Mouse (Mus musculus): ENCODE measurements around the gene Syt1.

Syt1 gene

DNA sequence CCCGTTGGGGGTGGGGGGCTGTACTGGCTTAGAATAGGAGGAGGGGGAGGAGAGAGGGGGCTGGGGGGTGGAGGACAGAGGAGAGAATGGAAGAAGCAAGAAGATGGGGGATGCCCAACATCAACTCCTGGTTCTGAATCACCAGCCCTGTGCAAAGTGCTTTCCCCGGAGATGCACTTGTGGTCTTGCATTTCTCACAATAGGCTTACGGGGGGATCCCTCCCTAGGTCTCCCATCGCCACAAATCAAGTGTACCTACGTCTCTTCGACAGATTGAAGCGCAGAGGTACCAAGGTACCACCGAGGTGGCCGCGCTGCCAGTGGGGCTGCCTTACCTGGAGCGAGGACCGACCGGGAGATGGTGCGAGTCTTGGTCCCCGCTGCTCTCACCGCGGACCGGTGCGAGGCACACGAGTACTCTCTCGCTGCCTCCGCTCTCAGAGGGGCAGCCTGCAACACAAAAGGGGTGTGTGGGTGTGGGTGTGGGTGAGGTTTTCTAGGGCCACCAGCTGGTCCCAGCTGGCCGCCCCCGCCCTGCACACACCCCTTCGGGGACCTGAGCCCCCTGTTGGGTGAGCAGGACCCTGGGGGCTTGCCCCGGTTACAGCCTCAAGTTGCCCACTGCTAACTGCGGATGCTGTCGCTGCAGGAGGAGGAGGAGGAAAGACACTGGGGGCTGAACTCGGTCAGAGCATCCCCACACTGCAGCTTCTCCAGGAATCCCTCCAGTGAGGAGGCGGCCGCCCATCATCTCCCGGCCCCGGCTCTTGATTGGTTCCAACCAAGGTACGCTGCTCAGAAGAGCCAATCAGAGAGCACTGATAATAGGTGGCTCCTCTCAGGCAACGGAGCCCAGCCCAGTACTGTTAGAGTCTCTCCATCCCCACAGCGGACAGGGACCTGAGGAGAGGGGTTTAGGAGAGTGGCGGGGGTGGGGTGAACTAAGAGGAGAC lies at the start of gene Syt1:
Gene Syt1, minus strand, starts transcription at position 742 of the 953 bp plus-strand sequence.
- DNase-seq (ENCODE audit: low spot score in 2 of 2), result peak in 1 of 2 experiments; percentile 49

DNA sequence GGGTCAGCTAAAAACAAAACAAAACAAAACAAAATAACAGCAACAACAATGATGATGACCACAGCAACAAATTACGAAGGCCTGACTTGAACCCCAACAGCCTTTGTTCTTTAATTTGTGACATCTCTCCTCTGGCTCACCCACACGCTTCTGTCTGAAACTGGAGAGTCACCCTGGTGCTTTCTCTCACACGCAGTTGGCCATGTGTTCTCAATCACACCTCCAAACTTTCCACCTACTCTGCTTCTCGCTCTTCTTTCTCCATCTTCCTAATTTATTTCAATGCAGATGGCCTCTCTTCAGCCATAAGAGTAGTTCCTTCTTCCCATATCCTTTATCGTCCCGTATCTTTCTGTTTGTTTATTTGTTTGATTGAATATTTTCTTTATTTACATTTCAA lies 45.7 kb upstream of the Syt1 start:
- DNase-seq (ENCODE audit: low spot score in 2 of 2), result no peak

DNA sequence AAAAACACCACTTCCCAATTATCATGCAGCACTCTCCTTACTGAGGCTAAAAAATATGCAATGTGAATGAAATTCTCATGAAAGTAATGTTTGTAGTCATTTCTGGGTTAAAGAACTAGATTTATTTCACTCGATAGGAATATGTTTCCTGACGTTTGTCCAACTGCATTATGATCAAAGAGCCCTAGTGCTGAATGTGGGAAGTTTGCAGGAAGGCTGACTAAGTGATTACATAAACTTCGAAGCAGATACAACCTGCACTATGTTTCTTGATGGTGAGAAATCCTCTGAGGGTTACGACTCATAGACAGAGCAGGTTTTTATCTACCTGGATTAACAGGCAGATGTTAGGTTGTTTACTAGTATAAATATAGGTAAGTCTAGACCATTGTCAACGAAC lies 36.8 kb upstream of the Syt1 start:
- no peak for DNase-seq (ENCODE audit: low spot score in 2 of 2)

DNA sequence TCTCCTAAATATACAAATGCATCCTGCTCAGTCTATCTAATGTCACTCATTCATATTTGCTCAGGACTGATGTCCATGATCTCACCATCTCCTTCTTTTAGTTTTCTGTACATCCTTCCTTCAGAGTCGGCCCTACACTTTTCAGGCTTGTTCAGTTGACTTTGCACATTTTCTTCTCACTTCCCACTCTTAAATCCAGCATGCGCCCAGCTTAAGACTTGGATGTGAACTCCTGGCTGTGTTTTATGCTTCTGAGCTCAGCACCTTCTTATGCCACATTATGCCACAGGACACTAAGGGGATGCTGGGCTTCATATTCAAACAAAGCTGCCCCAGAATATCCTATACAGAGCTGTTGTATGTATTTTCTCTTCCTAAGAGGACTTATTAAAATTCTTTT lies 36.2 kb upstream of the Syt1 start:
- no peak for DNase-seq (ENCODE audit: low spot score in 2 of 2)

DNA sequence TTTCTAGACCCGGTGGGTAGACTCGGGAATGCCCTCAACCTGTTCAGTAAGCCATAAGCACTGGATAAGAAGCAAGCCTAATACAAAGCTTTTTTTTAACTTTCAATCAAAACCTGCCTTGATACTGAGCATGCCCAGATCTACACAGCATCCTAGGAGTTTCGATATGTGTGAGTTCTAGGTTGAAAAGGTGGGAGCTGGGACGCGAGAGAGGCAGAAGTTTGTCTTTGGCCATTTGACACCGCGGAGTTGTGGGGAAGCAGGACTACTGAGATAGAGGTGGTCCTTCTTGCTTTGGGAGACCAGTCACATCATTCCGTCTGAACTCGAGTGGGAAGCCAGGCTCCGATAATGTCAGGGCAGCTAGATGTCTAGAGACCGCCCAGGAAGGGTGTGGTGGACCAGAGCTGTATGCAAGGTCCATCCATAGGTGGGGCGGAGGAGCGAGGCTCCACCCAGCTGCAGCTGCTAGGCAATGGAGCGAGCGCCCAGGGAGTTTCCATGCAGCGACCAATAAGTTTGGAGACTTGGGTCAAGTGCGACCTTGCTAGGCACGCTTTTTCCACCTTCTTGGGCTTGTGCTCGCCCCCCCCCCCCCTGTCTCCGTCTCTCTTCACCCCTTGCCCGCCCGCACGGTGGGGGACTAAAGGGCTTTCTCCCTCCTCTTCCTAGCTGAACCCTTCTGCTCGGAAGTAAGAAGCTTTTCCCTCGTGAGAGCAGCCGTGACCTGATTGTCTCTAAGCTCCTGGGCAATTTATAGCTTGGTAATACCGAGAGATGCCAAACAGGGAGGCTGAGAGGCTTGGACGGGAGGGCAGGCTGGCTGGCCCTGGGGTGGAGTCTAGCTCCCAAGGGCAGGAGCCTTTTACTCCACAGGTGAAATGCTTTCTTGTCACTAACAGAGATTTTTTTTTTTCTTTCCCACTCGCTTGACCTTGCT lies 714 bp upstream of the Syt1 start:
- DNase-seq (ENCODE audit: low spot score in 2 of 2), result no peak

DNA sequence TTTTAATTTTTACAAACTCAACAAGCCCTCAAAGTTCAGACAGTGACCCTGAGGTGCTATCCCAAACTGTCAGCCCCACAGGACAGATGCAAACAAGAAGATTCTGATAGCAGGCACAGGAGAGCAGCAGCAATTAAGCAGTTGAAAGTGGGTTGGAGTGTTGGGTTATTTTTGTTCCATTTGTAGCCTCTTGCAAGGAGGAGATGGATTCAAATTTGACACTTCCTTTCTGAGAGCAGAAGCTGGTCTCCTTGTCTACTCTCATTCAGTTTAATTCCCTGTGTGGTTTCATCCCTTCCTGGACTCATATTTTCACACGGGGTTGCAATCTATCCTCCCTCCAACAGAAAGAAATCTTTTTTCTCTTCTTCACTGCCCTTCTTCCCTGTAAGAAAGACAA lies 951 bp downstream of the Syt1 start:
- no peak for DNase-seq (ENCODE audit: low spot score in 2 of 2)

DNA sequence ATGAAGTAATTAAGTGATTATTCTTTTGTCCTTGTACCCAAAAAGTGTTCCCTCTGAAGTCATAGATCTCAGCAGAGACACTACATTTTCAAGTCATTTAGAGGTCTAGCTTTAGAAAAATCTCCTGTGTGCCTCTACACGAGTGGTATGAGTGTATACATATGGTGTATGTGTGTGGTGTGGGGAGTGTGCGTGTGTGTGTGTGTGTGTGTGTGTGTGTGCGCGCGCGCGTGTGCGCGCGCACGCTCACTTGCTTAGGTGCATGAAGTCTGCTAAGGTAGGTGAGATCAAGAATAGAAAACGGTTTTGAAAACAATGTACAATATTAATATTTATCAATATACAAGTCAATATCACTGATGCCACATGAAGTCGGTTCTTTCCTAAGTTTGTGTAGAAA lies 2.3 kb downstream of the Syt1 start:
- no peak for DNase-seq (ENCODE audit: low spot score in 2 of 2)

DNA sequence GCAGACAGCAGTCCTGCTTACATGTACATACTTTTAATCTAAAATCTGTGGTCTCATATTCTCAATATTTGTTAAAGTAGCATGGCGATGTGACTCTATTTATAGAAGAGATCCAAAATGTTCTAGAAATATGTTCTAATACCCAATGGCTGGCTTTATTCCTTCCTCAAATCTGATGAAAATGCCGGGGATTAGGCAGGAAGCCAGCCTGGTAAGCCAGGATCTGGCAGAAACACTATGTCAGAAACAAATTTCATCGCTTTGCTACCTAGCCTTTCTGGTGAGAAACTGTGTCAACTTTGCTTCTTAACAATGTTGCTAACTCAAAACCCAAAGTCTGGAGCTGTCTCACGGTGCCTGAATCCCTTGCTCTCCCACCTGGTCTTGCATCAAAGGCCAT lies 7.3 kb downstream of the Syt1 start:
- DNase-seq (ENCODE audit: low spot score in 2 of 2), result no peak

DNA sequence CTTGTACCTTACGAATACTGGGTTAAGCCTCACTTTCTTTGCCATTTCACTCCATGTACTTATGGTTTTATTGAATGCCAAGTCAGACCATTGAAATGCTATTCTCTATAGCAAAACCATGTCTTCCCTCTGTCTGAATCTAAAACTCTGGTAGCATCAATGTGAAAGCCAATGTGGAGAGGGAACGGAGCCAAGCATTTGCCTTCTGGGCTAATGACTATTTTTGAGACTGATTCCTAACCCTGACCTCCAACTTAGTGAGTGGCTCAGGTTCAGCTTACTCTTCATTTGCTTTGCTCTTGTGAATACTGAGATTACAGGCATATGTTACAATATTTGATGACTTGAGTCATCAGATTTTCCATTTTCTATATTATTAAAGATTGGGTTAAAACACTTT lies 23.5 kb downstream of the Syt1 start:
- DNase-seq (ENCODE audit: low spot score in 2 of 2), result no peak

DNA sequence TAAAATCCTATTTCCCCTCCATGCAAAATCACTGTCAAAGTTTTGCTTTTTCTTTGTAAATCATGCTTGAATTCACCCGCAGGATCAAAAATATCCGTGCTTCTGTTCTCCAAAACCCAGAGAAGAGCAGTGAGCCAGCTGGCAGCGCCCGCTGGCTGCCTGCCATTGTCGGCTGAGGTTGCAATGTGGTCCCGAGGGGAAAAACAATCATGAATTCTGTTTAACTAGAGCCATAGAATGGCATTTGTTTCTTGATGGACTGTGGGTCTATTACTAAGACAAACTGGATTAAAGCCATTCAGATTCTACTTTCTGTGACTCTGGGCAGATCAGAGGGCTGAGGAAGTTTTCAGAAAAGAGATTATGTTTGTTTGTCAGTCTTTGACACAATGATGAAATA lies 31.1 kb downstream of the Syt1 start:
- DNase-seq (ENCODE audit: low spot score in 2 of 2), result no peak

DNA sequence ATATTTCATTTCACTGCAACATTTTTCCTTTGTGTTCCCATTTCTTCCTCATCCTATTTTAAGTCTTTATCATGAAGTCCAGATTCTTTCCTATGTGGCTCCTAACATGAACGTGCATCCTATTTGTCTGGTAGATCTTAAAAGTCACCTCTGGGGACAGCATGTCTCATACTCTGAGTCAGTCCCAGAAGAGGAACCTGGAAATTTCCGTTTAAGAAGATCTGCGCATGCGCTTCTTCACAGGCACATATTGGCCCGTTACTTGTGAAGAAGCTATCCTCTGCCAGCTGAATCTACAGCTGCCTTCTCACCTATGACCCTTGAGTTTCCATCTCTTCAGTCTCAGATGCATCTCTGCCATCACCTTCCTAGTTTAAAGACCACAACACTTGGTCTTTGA lies 55.8 kb downstream of the Syt1 start:
- no peak for DNase-seq (ENCODE audit: low spot score in 2 of 2)

DNA sequence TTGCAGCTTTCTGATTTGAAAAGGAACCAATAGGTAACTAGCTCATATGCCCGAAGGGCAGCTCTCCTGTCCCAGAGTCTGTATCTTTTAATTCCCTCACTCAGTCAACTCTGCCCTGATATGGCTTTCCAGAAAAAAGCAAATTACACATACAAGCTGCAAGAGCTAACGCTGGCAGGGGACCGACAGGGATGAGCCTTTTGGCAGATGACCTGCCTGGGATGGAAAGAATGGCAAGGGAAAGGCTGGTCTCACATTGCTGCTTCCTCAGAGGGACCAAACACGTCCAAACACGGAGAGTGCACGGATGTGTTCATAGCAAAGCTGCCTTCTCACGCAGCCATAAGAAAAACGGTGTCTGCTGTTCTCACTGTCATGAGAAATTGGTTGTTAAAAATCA lies 58.6 kb downstream of the Syt1 start:
- DNase-seq (ENCODE audit: low spot score in 2 of 2), result no peak

DNA sequence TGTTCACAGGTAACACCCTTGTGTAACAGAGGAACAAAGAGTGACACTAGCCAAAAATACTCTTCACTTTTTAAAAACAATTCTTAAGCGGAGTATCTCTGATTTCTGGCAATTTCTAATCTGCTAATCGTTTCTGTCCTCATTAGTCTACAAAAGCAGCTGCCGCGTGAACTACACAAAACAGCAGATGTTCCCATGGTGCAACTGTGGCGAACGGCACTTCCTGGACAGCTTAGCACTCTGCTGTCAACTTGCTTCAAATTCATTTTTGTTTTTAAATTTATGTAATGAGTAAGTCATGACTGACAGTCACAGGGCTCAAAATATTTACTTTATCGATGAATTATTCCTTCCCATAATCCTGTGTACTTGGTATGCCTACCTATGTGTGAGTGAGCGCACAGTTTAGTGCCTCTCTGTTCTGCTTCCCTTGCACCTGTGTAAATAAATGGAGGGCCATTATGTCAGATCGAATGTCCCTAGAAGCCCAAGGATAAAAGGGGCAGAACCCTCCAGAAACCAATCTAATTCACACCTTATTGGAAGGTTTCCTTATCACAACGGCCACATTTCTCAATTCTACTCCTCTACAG lies 73.8 kb downstream of the Syt1 start:
- no peak for DNase-seq (ENCODE audit: low spot score in 2 of 2)

DNA sequence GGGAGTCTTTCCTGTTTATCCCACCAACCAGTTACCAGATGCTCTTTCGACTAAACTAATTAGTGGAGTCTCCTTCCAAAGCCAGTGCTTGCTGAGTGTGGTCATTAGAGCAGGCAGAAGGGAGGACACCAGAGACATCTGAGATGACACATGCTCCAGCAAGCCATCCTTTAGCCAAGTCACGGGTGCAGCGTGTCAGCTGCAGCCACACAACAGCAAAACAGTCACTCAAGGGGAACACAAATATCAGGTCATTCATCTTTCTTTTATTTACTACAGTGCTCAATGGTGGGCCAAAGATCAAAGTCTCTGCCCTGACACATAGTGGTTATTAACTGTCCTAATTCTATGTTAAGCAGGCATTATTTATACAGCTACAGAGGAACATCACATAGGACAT lies 80.5 kb downstream of the Syt1 start:
- no peak for DNase-seq (ENCODE audit: low spot score in 2 of 2)

DNA sequence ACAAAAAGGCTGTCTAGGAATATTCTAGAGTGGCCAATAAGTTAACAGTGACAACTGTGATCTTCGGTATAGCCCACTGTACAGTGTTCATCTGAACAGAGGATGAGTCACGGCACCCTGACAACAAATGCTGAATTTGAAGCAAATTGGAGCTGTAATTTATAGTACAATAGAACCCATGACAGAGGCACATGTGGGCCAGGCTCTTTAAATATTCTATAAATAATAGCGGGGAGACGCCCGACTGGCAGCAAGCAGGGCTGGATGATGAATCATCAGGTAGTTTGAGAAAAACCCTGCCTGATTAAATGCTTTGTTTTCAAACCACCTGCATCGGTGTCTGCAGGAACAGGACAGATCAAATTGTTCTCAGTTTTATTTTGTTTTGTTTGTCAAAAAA lies 81.1 kb downstream of the Syt1 start:
- no peak for DNase-seq (ENCODE audit: low spot score in 2 of 2)

DNA sequence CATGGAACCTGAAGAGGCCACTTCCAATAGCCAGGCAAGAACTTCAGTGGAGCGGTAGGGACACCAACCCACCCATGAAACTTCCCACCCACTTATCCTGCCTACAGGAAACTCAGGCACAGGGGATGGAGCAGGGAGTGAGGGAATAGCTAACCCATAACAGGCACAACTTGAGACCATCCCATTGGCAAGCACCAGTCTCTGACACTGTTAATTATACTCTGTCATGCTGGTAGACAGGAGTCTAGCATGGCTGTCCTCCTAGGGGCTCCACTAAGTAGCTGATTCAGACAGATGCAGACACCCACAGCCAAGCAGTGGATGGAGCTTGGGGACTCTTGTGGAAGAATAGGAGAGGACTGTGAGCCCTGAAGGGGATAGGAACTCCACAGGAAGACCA lies 105.5 kb downstream of the Syt1 start:
- DNase-seq (ENCODE audit: low spot score in 2 of 2), result no peak

DNA sequence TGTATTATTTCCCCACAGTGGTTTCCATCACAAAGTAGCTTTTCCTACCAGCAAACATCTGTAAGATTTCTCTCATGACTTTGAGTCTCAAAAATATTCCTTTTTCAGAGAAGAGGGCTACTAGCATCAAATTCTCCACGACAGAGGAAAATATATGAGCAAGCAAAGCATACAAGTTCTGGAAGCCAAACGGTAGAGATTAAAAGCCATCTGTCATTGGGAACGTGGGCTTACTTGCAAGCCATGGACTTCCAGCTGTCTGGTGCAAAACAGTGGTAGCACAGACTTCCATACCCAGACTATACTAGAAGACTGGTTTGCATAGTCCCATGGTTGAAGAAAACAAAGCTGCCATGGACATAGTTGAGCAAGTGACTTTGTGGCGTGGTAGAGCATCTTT lies 106.4 kb downstream of the Syt1 start:
- DNase-seq (ENCODE audit: low spot score in 2 of 2), result no peak

DNA sequence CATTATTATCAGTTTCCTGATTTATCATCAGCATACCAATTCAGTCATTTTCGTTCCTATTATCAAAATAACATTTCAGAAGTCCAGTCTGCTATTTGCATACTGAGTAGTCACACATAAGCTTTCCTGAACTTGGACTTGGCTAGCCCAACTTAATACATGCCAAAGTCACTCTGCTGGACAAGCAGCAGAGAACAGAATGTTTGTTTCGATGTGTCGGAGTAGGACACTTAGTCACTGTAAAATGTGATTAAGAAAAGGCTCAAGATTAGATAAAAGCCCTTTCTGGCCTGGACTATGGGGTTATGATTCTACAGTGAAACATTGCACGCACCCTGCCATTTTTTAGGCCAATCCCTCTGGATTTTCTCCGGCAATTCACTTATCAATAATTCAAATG lies 114.3 kb downstream of the Syt1 start:
- DNase-seq (ENCODE audit: low spot score in 2 of 2), result no peak

DNA sequence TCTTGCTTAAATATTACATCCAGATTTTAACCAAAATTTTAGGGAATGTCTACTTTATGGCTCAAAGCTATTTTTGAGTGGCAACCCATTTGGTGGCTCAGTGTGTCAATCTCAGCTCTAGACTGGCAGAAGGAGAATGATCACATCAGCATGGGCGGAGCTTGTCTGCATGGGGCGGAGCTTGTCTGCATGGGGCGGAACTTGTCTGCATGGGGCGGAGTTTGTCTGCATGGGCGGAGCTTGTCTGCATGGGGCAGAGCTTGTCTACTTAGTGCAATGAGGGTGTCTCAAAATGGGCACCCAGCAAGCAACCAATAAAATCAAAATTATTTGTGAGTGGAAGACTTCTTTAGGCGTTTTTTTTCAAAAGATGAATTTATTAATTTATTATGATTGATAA lies 117.5 kb downstream of the Syt1 start:
- no peak for DNase-seq (ENCODE audit: low spot score in 2 of 2)

DNA sequence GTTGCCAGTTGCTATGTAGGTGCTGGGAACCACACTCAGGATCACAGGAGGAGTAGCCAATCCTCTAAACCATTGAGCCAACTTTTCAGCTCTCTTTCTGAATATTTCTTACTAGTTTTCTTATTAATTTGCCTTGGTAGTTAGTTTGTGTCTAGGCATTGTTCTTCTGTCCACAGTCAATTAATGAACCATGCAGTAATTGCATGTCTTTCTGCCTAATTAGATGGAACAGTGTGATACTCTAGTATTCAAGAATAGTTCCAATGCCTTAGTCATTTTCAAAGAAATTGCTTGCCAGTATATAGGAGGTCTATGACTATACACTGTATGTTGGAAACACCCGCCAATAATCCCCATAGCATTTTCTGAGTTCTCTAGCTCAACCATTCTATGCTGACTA lies 118.3 kb downstream of the Syt1 start:
- DNase-seq (ENCODE audit: low spot score in 2 of 2), result no peak

DNA sequence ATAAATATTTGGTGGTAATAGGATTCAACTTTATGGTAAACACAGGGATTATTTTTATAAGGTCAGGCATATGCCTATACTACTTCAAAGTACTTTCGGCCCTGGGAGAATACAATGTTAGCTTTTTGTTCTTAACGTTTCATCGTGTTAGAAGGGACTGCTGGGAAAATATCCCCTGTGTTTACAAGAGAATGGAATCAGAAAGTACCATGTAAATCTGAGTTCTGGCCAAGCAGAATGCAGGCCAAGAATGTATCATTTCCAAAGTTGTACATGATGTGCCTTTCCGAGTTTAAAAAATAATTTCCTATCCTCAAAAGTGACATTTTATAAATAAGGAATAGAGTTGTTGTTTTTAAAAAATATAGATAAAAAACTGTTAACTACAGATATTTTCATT lies 121.7 kb downstream of the Syt1 start:
- DNase-seq (ENCODE audit: low spot score in 2 of 2), result no peak

DNA sequence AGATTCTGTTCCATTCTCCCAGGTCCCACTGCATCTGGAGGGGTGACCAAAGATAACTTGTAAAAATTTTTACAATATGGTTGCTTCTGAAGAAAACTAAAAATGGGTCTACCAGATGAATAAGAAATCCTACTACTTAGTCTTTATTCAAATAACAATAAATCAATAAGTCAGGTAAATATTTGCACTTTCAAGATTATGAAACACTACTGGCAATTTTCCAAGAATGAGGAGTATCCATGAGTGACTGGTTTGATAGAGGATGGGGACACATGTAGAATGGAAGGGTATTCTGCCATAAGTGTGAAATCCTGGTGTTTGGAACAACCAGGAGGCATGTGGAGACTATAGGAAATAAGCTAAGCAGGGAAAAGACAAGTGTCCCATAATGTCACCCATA lies 124.0 kb downstream of the Syt1 start:
- DNase-seq (ENCODE audit: low spot score in 2 of 2), result no peak
